Mouse (Mus musculus) CD8-positive naive resting alpha-beta T cell, adult 2 months (primary cell): ENCODE data around the gene Cdh24.
A peak's percentile ranks its signal among the peaks of the same experiment; 100 is the strongest.

ENCODE experiments used
- DNase-seq, 2 experiments: peaks; one replicate each; pipeline ENCODE4 v3.0.0; 2022; ENCODE audit warnings: low read depth in 2 of 2, low spot score in 2 of 2

Cdh24 gene

DNA sequence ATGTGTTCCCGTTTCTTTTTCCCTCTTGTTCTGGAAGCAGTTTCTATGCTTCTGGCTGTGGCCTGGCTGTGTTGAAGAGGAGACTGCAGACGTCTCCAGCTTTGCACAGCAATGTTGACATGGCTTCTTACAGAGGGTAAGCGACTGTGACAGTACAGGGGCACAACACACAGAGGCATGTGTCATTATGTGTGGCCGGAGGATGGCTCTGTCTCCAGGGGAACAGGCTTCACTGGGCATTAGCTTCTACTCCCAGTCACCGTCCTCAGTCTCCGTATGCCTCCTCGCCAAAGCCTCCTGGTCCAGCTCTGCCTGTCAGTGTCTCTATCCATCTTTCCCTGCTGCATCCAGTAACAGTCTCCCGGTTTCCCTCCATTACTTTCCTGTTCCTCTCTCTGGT is 33.9 kb downstream of the Cdh24 start:
- no peak for DNase-seq

DNA sequence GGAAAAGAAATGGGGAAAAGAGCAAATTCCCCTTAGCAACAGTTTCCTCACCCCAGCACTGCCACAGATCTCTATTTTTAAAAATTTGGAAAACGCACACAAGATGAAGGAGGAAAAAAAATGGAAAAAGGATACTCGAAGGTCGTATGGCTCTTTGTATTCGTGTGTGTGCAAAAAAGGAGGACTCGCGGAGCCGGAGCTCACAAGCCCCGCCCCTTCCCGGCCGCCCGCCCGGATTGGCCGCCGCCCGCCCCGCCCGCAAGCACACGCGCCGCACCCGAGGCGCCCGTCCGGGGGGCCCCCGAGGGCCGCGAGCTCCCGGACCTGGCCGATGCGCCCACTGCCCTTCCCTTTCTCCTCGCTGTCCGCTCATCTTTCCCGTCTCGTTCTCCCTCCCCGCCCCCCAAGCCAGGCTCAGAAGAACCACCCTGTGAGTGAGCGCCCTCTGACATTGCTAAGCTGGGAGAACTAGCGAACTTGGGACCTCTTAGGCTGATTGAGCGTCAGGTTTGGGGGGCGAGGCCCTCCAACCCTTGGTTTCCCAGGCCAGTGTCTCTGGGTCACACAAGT is 35.3 kb downstream of the Cdh24 start, which contains the start of gene 4931414P19Rik:
4931414P19Rik (minus strand) TSS at position 242 of the 570 bp plus-strand sequence.
- DNase-seq, result peak; percentile 25 to 57

DNA sequence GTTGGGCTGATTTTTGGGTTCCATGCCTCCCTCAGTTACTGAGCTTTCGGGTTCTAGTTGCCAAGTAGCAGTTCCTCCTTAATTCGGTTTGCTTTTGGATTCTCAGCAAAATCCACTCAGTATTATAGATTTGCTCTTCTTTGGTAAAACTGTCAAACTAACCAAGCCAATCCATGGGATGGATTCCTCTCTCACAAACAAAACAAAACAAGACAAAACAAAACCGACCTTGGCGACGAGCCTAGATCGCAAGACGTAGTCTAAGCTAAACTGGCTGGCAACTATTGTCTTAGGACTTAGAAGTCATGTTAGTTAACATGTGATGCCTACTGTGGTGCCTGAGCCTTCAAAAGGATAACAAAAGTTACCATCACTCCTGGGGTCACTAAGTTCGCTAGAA is 37.5 kb downstream of the Cdh24 start:
- no peak for DNase-seq

DNA sequence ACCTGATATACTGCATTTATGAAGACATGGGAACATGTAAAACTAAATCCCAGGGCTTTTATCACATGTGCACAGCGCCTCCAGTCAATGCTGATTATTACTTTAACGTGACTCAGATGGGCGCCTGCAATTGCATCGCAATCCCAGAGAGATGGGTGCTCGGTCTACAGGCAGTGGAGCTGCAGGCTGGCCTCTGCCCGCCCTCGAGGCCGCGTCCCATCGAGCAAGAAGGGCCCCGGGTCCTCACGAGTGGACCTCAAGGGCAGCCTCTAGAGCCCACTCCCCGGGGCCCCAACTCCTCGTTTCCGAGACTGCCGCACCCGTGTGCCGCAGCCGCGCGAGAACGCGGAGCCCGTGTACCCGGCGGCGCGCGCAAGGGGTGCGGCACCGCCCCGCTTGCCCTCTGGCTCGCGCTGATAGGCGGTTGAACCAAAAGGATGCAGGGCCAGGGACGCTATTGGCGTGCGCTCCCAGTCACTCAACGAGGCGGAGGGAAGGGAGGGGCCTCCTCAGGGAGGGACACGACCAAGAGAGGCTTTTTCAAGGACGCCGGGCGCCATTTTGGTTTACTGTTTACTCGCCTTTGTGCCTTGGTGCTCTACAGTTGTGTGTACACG is 38.0 kb downstream of the Cdh24 start:
- DNase-seq, result peak; percentile 90 to 92

DNA sequence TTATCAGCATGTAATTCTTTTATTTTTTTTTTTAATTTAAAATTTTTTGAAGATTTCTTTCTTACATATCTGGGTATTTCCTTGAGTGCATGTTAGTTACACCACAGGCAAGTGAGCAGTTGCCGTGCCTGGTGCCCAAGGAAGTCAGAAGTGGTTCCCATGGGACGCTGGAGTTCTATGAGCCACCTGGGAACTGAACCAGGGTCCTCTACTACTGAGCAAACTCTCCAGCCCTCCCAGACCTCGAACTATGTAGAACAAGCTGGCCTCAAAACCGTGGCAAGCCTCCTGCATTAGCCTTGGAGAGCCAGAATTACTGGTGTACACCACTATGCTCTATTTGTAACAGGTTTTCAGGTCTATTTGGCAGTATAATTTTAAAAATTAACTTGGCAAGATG is 38.6 kb downstream of the Cdh24 start:
- DNase-seq, result peak in 1 of 2 experiments; percentile 8

DNA sequence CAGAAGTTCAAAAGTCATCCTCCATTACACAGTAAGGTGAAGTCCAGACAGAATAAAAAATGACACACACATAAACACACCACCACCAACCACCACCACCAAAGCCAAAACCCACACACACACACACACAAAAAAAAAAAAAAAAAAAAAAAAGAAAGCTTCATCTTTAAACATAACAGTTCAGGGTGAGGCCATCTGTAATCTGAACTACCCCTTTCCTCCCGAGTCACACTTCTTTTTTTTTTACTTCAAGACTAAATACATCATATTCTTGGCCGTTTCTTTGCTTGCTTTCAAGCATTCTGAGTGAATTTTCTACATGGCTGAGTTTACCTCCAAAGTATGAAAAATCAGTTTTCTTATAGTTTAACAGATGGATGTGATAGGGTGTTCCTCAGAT is 39.6 kb downstream of the Cdh24 start:
- DNase-seq, result no peak

DNA sequence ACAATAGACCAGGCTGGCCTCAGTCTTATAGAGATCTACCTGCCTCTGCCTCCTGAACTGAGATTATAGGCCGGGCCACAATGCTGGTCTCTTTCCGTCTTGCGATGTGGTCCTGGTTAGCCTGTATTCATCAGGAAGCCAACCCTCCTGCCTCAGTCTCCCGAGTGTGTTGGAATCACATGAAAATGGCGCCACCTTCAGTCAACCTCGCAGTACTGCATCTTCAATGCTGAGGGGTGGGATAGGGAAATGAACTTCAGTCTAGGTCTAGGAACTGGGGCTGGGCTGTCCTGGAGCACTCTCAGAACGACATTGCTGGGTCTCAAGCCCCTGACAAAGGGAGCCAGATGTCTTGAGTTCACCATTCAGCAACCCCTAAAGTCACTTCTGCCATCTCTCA is 44.1 kb downstream of the Cdh24 start:
- DNase-seq, result no peak

DNA sequence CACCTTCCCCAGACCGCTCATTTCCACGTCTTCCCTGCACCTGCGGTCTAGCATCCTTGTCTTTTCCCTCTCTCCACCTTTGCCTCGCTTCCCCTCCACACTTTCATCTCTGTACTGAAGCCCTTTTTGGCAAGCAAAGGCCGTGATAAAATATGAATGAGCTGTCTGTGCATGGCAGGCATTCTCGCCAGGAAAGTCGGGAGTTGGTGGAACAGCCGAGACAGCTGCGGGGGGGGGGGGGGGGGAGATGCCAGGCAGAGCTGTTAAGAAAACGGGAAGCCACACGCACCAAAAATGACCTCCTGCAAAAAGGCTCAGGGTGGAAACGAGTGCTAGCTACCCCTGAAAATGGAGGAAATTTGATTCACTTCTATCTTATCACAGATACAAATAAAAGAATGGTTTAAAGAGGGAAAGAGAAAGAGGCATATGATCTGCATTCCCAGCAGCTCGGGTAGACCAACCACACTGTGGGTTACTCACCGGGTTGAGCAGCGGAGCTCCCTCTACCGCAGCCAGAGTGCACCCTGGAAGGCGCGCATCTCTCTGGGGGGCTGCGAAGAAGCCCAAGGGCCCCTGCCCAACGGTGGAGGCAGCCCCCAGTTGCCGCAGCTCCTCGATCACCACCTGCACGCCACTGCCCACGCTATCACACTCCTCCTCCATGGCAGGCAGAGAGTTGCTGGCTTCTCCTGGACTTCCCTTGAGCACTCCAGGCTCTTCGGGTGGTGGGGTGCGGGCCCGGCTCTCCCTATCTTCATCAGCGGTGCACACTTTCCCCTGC is 46.3 kb downstream of the Cdh24 start:
- no peak for DNase-seq

DNA sequence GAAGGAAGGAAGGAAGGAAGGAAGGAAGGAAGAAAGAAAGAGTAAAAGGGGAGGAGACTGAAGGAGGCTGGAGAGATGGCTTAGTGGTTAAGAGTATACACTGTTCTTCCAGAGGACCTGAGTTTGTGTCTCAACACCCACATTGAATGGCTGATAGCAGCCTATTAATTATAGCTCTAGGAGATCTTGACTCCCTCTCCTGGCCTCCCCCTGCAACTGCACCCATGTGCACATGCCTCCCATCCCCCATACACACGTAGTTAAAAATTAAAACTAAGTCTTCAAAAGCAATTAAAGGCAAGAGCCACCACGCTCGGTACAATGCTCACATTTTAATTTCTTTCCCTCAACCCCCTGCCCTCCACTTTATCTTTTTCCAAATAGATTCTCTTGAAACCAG is 47.1 kb downstream of the Cdh24 start:
- DNase-seq, result no peak

DNA sequence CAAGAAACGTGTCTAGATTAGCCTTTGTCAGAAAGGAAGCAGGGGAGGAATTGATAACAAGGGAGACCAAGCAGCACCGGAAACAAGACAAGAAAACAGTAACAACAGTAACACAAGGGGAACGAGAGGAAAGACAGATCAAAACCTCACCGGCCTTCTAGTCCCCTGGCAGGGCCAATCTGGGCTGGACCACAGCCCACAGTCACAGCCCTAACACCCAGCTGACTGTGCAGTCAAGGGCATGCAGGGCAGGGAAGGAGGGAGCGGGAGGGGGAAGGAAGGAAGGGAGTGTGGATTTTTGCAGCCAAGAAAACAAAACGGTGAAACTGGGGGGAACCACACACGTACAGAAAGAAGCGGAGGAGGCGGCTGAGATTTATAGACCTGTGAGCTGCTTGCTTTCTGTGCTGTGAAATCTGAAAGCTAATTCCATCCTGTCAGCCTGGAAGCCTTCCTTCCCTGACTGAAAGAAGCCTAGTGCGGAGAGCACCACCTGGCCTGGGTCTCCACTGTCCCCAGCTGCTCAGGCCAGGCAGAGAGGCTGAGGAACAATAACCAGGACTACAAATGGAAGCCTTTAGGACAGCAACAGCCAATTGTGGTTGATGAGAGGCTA is 48.7 kb downstream of the Cdh24 start:
- no peak for DNase-seq

DNA sequence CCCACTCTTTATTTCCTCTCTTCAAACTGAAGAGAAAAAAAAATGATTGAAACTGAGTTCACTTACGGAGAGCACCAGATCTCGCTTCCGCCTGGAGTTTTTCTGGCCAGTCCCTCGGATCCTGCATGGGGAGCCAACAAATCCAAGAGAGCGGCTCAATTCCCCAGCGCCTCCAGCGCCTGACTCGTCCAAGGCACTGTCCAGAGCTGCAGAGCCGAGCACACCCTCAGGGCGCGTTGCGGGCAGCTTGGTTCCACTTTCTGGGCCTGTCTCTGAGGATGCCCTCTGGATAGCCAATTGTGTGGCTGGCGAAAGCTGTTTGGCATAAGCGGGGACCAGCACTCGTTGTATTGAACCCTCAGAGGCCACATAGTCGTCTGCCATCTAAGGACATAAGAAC is 50.1 kb downstream of the Cdh24 start:
- no peak for DNase-seq

DNA sequence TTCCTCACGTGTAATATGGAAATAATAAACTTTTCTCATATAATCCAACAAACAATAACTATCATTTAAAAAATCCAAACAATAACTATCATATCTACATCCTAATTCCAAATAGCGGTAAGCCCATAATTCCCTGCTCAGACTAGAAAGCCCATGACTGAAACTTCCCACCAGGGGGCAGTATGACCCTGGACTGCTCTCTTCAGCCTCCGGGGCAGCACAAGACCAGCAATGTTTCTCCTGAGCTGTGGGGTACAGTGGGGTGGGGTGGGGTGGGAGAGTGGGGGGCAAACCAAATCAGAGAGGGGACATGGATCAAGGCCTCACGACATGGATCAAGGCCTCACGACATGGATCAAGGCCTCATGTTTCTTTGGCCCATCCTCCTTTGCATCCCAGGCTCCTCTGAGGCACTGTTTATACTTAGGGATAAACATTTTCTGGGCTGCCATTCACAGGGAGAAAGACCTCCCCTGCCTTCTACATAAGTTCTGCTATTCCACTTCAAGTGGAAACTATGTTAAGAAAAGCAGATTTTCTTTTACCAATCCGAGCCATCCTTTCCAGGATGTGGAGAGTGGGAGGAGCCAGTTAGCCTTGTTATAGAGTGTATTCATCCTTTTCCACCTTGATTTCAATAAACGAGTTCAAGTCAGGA is 57.4 kb downstream of the Cdh24 start:
- peak; percentile 42 to 61 for DNase-seq

DNA sequence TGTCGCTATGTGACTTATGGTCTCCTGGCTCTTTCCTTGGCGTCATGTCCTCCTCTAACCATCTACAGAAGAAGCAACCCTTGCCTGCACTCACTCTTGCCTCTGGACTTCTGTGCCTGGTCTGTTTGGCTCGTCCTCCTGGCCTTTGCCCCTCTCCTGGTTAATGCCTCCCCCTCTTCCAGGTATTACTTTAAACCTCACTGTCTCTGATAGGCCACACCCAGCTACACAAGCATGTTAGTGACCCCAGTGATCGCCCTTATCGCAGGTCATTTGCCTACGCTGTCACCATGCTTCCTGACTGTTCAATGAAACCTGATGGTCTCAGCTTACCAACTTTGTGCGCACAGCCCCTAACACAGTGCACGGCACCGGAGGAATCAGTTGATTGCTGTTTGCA is 58.6 kb downstream of the Cdh24 start:
- no peak for DNase-seq
